Mouse (Mus musculus): ENCODE data around the gene Tbc1d21.

DNA sequence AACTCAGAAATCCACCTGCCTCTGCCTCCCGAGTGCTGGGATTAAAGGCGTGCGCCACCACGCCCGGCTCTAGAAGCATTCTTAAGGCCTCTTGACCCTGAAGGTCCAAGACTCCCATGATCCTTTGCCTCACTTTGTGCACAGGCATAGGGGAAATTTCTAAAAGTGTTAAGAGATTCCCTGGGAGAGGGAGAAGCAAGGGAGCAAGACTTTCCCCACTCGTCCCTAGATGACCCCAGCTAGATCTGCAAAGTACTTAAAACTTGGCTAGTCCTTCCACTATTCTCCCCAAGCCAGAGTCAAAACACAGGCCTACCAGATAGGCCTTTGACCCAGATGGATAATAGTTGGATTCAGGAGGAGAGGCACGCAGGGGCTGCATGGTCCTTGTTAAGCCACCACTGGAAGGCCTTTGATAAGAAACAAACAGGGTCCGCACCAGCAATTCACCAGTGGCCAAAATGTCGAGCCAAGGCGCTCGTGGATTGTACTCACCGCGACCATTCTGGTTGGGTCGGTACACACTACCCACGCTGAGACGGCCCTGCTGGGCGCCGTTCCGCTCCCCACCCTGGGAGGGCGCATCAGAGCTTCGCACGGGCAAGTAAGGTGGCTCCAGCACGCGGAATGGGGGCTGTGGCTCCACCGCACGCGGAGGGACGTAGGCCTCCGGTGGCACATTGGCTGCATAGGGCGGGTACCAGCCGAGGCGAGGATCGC, 58.9 kb downstream of the Tbc1d21 start:
- TF ChIP-seq POLR2A (IDR thresholded peaks at IDR 0.05; ENCODE audit: control insufficient read depth, extremely low read depth, insufficient read depth, low read length, poor library complexity) = no peak
- TF ChIP-seq CTCF (IDR thresholded peaks at IDR 0.05; ENCODE audit: borderline replicate concordance, control insufficient read depth, extremely low read depth, insufficient read depth, low read length, poor library complexity) = no peak

Data from thymus, adult 2 months (tissue).